ENCODE assay signal across 10 mouse cellular contexts in genomic region chr16:25037361-25037760, GRCm38 (mm10).
"Had no signal": no experiment of that assay in that cellular context is flagged by ENCODE, and none has a peak within 500 bp of the region (broad histone marks: within the 10 kb centered on the region; RNA-seq: fewer than 3 reads in every experiment).

No protein-coding gene starts in this region.

- DNase-seq: kidney, adult 8-10 months; kidney, postnatal 25 days; lung, embryonic 14.5 days; lung, postnatal 10 days; midbrain, embryonic 14.5 days; right cerebral cortex, postnatal 14 days; thymus, postnatal 4 days had no signal

- H3K4me2 ChIP-seq: limb, embryonic 15.5 days; liver, embryonic 12.5 days; lung, embryonic 14.5 days; neural tube, embryonic 12.5 days had no signal

- H3K9me3 ChIP-seq: limb, embryonic 15.5 days; liver, embryonic 12.5 days; neural tube, embryonic 12.5 days had no signal

- ATAC-seq: liver, embryonic 12.5 days had no signal

- H3K27ac ChIP-seq: limb, embryonic 15.5 days; liver, embryonic 12.5 days; neural tube, embryonic 12.5 days had no signal

- H3K36me3 ChIP-seq: limb, embryonic 15.5 days; liver, embryonic 12.5 days; neural tube, embryonic 12.5 days had no signal

- H3K4me3 ChIP-seq: limb, embryonic 15.5 days; liver, embryonic 12.5 days; neural tube, embryonic 12.5 days had no signal

- H3K4me1 ChIP-seq: liver, embryonic 12.5 days; neural tube, embryonic 12.5 days had no signal

- H3K9ac ChIP-seq: limb, embryonic 15.5 days; liver, embryonic 12.5 days; lung, embryonic 14.5 days; neural tube, embryonic 12.5 days had no signal

- H3K27me3 ChIP-seq: limb, embryonic 15.5 days; liver, embryonic 12.5 days; neural tube, embryonic 12.5 days had no signal
